Mouse (Mus musculus): ENCODE data around the gene Sirpa.

The Sirpa gene

DNA sequence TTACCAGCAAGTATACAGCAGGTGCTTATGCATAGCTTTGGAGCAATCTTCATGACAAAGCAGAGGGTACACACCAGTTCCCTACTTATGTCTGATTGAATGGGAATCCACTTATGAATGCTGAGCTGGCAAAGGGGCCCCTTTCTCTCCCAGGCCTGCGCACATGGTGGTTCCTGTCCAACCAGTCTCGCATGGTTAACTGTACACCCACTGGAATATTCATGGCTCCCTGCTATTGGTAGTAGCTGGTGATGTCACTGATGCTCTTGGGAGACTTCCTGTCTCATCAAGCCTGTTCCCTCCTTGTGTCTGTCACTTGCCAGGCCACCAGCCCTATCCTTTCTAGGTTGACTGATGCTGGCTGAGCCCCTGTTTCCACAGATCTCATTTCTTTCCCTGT is 14.3 kb downstream of the Sirpa start:
- DNase-seq (ENCODE audit: low read depth) = no peak

DNA sequence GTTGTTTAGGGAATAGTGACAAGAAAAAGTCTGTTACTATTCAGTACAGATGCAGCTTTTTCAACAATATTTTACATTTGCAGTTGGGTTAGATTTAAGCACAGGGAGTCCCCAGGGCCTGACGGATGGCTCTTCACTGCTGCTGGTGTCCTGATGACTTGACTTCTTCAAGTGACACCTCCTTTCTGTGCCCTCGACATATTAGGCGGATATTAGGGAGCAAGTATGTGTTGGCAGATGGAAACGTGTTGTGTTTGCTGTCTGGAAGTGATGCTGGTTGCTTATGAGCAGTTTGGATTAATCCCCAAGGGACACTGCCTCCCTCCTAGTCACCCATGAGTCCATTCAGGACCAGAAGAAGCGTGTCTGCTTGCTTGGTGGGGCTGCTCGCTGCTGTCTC is 21.3 kb downstream of the Sirpa start:
- no peak for DNase-seq (ENCODE audit: low read depth)

DNA sequence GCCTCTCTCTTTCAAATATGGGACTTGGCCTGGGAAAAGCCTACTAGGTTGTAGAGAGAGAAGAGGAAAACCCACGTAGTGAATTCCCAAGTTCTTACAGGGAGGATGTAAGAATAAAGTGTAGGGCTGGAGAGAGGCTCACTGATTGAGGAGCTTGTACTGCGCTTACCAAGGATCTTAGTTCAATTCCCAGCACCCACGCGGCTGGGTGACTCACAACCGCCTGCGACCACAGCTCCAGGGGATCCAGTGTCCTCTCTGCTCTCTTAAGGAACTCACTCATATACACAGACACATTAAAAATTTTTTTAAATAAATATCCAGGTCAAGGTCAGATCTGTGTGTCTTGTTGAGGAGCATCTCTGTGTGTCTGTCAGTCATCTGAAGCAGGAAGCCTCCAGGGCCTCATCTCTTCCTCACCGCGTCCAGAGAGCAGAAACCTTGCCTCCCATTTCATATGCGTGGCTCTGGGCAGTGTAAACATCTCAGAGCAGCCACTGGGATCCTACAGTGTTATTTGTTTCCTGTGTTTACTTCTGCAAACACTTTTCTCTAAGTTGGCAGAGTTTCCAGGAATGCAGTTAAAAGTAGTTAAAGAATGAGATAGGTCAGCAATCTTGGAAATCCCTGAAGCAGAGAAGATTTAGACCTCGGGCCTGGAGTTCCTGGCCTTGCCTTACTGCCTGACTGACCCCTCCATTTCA is 22.0 kb downstream of the Sirpa start:
- DNase-seq (ENCODE audit: low read depth) = no peak

DNA sequence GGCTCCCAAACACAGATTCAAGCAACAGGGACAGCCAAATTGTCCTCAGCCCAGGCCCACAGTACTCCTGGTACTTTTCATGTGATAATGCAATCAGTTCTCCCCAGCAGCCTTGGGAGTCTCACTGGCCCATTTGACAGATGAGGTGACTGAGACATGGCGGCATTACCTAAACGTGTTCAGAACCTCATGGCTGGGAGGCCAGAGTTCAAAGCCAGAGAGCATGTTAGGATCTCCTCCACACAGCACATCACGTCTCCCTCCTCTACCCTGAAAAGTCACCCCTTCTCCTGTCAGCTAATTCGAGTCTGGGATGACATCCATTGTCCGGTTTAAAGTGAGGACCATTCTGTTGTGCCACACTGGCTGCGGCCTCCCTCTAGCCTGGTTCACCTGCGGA is 27.5 kb downstream of the Sirpa start:
- no peak for DNase-seq (ENCODE audit: low read depth)

DNA sequence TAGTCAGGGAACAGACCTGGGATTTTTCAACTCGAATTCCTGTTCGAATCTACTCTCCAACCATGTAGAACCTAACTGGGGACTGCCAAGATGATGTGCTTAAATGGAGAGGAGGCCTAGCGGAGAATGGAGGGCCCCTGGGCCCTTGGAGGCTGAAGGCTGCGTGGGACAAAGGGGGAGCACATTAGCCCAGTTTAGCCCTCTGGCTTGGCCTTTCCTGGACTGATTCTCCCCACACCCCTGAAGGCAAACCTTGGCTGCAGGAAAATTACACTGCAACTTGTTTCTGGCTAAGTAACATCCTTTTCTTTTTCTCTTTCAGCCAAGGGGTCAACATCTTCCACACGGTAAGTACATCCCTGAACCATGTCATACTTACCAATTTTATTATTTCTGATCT is 28.2 kb downstream of the Sirpa start:
- DNase-seq (ENCODE audit: low read depth) = no peak

DNA sequence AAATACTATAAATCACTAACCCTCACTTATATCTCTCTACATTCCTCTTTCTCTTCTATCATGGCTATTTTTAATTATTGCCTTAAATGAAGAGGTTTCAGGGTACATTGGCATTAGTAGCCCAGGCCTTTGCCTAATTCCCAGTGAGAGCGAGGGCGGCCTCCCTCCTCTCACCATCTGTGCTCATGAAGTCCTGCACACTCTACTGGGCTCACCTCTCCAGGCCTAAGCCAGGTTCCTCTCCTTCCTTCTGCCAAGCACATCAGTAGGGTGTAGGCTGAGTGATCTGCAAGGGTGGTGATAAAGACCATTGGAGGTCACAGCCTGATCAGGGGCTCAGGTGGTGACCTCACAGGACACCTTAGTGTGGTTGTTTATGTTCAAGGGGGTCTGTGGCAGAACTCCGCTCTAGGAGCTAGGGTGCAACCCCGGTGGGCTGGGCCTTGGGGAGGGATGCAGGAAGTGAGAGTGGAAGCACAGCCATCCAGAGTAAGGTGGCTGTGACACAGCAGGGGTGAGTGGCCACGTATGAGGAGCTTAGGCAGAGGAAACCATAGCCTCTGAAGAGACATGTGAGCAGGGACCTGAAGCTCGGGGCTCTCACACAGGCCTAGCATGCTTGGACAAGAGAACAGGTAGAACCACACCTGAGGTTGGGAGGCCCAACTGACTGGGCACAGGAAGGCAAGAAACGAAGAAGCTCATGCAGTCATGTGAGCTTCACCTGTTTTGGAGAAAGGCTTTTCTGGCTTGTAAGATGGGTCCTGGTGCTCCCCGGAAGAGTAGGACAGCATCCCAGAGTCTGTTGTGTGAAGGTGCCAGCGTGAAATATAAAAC is 29.2 kb downstream of the Sirpa start:
- no peak for DNase-seq (ENCODE audit: low read depth)

DNA sequence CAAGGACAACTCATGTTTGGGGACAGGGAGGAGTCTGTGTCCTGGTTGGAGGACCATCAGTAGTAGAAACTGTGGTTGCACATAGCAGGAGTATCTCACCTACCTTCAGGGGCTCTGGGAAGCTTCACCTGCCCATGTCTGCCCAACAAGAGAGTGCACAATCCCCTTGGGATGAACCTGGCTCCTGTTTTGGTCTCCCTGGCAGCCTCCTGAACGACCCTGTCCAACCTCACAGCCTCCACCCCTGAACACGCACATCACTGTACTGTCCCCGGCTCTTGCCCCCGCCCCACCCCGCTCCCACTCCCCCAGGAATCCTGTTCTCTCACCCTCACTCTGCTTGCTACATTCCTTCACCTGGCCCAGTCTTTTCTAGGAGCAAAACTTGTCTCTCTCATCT is 30.3 kb downstream of the Sirpa start:
- no peak for DNase-seq (ENCODE audit: low read depth)

DNA sequence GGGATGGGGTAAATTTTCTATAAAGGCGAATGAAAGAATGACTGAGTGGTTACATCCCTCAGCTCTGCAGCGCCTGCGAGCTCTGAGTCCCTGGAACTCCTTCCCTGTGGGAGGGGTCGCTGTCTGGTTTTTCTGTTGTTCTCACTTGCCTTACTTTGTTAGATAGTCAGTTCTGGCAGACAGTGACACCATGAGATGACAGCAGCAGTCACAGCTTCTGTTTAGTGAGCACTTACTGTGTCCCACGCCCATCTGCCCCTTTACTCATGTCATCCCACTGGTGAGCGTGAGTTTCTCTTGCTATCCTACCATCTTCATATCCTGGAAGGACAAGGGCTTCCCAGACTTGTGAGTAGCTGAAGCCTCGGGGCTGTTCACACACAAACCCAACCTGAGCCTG is 31.1 kb downstream of the Sirpa start:
- DNase-seq (ENCODE audit: low read depth) = no peak

DNA sequence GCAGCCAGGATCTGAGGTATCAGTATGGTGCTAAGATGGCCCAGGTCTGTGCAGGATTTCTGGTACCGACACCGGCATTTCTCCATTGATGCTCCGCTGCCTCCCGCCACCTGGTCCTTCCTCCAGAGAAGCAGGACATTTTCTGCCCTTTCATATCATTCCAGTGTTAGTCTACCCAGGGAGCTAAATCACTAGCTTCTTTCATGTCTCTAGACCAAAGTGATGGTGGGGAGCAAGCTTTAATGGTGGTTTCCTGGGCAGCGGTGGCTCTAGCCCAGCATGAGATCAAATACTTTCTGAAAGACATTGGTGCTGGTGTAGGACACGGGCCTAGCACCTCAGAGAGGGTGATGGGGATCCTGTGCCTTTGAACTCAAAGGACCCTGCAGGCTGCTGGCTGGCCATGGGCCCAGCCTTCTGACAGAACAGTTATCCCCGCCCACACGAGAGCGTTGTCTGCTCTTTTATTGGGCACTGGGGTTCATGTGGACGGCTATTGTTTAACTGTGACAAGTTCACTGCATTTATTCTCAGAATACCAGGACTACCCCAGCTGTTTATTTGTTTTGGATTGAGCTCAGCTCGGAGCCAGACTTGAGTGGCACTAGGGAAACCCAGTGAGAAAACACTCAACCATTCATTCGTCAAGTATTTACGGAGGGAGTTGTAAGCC is 31.7 kb downstream of the Sirpa start:
- no peak for DNase-seq (ENCODE audit: low read depth)

DNA sequence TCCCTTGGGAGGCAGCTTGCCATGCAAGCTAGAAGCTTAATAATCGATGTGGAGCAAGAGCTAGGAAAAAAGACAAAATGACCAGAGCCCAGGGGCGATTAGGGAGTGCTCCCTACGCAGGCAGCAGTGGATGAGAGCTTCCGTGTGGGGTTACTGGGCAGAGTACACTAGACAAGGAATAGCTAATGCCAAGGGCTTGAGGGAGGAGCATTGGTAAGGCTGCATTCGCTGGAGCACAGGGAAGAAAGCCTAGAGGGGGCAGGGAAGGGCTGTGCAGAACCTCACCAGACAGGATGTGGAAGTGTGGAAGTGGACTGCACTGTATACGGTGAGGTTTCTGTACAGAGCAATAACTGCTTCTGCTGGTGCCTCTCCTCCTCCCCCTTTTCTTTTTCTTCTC is 32.3 kb downstream of the Sirpa start:
- no peak for DNase-seq (ENCODE audit: low read depth)

DNA sequence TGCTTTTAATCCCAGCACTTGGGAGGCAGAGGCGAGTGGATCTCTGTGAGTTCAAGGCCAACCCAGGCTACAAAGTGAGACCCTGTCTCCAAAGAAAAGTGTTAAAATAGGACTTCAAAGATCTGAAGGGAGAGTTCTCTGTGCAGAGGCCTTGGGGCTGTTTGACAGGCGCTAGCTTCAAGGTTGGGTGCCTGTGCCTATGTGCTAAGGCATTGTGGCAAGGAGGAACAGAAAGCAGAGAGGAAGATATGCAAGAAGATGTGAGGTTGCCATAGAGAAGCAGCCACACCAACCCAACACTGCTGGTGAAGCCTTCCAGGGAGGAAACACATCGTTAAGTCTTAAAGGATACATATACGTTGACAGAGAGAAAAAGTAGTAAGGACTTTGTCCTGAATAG is 33.2 kb downstream of the Sirpa start:
- DNase-seq (ENCODE audit: low read depth) = no peak

DNA sequence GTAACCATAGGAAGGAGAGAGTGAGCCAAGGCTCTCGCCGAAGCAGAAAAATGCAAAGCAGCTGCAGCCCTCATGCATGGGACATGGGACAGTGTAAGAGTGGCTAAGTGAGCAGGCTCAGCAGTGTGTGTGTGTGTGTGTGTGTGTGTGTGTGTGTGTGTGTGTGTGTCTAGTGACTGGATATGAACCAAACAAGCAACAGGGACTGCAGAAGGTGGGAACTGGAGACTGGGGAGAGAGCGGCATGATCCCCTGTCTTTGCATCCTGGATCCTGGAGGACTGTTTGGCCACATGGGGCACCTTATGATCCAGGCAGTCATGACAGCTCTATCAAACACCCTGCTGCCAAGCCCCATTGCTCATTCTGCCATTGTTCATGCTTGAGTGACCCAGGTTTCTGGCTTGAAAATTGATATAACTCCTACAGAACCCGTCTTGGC is 34.0 kb downstream of the Sirpa start:
- no peak for DNase-seq (ENCODE audit: low read depth)

DNA sequence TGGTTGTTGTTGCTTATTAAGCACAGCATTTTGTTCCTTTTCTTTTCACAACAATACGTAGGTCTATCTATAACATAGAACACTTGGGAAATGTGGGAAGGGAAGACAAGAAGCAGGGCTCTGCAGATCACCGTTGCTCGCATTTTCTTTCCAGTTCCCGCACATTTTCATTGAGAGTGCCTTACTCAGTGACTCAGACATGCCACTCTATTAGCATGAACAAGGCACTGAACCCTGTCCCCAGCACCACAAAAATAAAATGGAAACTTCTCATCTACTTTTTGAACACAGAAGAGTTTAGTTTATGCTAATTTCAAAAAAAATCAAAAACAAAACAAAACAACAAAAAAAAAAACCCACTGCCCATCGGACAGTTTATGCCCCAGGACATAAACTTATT is 34.5 kb downstream of the Sirpa start:
- no peak for DNase-seq (ENCODE audit: low read depth)

DNA sequence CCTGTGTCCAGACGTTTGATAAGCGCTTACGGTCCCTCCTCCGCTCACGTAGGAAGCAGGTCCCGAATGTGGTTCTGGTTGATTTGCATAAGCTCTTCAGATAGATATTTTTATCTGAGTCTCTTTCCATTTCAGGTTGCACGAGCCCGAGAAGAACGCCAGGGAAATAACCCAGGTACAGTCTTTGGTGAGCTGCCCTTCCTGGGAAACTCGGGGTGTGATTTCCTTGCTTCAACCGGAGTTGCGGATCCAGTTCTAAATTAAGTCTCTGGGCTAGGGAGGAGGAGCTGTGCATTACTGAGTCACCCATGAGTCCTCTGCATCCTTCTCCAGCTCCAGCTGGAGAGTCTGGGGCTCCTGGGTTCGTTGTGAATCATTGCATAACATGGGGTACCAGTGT is 35.2 kb downstream of the Sirpa start:
- DNase-seq (ENCODE audit: low read depth) = no peak

DNA sequence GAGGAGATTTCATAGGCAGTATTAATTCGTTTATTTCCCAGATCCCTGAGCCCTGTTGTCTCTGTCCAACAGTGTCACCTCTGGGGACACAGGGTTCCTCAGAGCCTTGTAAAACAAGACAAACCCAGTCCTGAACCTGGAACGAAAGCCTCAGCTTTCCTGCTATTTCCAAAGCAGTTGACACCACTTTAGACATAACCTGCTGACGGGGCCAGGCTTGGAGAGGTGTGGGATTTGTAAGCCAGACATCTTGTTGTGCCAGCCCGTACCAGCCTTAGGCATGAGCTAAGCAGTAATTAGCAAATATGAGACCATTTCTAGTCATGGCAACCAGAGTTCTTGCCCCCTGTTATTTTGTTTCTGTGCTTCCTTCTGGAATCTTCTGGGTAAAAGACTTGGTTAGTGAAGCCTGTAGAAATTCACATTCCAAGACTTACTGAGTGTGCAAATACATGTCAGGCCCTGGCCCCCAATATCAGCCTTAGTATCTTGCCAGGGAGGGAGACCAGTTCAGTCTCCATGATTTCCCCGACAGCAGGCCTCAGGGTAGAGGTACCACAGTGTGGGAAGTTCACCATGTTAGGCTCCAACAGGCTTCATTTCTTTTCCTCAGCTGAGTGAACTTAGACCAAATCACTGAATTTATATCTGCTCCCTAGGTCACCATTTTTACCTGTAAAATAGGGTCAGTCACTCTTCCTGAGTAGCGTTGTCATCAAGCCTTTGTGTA is 36.0 kb downstream of the Sirpa start:
- DNase-seq (ENCODE audit: low read depth) = no peak

DNA sequence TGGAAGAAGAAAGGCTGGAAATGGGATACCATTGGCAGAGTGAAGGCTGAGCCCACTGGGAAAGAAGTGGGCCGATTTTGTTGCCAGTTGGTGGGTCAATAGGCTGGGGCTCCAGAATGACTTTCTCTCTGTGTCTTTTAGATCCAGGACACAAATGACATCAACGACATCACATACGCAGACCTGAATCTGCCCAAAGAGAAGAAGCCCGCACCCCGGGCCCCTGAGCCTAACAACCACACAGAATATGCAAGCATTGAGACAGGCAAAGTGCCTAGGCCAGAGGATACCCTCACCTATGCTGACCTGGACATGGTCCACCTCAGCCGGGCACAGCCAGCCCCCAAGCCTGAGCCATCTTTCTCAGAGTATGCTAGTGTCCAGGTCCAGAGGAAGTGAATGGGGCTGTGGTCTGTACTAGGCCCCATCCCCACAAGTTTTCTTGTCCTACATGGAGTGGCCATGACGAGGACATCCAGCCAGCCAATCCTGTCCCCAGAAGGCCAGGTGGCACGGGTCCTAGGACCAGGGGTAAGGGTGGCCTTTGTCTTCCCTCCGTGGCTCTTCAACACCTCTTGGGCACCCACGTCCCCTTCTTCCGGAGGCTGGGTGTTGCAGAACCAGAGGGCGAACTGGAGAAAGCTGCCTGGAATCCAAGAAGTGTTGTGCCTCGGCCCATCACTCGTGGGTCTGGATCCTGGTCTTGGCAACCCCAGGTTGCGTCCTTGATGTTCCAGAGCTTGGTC is 37.3 kb downstream of the Sirpa start:
- no peak for DNase-seq (ENCODE audit: low read depth)

DNA sequence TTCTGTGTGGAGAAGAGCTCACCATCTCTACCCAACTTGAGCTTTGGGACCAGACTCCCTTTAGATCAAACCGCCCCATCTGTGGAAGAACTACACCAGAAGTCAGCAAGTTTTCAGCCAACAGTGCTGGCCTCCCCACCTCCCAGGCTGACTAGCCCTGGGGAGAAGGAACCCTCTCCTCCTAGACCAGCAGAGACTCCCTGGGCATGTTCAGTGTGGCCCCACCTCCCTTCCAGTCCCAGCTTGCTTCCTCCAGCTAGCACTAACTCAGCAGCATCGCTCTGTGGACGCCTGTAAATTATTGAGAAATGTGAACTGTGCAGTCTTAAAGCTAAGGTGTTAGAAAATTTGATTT is 37.9 kb downstream of the Sirpa start:
- no peak for DNase-seq (ENCODE audit: low read depth)

DNA sequence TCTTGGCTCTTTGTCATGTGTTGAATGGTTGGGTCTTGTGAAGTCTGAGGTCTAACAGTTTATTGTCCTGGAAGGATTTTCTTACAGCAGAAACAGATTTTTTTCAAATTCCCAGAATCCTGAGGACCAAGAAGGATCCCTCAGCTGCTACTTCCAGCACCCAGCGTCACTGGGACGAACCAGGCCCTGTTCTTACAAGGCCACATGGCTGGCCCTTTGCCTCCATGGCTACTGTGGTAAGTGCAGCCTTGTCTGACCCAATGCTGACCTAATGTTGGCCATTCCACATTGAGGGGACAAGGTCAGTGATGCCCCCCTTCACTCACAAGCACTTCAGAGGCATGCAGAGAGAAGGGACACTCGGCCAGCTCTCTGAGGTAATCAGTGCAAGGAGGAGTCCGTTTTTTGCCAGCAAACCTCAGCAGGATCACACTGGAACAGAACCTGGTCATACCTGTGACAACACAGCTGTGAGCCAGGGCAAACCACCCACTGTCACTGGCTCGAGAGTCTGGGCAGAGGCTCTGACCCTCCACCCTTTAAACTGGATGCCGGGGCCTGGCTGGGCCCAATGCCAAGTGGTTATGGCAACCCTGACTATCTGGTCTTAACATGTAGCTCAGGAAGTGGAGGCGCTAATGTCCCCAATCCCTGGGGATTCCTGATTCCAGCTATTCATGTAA is 38.5 kb downstream of the Sirpa start:
- DNase-seq (ENCODE audit: low read depth) = no peak

DNA sequence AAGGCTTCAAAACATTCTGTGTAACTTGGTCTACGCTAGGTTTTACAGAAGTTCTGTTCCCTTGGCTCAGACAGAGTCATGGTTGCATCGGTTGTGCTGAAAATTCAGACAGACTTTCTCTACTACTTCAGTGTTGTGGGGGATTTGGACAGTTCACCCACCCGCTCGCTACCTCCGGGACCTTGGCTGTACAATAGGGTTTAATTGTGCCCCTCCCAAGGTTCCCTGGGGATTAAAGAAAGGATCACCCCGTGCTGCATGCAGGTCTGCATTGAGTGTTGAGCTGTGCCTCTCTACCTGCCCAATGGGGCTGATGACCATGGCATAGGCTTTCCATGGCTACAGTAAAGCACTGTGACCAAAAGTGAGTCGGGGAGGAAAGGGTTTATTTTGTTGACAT is 39.7 kb downstream of the Sirpa start:
- no peak for DNase-seq (ENCODE audit: low read depth)

DNA sequence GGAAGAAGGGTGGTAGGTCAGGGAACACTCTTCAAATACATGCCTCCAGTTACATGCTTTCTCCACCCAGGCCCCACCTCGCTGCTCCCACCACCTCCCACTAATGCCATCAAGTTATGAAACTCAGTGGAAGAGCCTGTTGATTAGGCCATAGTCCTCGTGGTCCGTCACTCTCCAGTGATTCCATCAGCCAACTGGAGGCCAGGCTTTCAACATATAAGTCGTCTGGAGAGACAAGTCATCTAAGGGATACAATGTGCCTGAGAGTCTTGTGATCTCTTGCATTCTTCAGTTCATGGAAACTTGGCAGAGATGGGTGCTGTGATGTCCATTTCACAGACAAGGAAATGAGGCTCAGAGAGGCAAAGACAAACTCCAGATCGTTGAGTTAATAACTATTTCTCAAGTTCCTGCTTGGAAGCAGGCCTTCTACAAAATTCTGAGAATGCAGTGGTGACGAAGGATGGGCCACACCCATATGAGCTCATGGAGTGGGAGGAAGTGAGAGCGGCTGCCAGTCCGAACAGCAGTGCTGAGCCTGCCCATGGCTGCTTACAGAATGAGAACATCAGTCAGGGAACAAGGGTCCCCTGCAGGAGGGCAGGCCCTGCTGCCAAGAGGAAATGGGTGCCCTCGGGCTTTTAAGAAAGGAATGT is 40.6 kb downstream of the Sirpa start:
- peak; percentile 3 for DNase-seq (ENCODE audit: low read depth)

DNA sequence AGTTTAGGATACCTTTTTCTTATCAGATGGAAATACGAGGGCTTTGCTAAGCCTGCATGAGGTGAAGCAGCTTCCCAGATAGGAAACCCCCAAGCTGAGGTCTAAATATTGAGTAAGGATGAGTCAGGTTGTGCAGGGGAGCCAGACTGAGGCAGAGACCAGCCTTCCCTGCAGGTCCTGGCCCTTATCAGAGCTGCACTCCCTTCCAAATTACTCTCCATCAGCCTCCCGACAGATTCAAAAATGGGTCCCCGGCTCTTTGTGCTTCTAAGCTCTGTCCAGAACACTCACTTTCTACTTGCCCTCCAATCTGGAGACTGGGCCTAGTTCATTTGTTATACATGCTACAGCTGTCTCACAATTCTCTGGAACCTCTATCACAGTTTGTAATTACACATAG is 41.3 kb downstream of the Sirpa start:
- no peak for DNase-seq (ENCODE audit: low read depth)
